Mouse (Mus musculus) forebrain, embryonic 15.5 days (tissue): ENCODE results near the gene Ercc6. TPM values are rescaled to one million over a fixed set of nuclear protein-coding genes. Genes with fewer than 3 reads are reported as not detected.

Source experiments
- ATAC-seq: fragments of 200-750 bp; cut with Nextera tagmentation; replicated peaks from 2 replicates; pipeline ENCODE4 v1.8.0; 2017; ENCODE audit warnings: mild to moderate bottlenecking, moderate TSS enrichment, moderate library complexity
- H3K27ac ChIP-seq: fragments of 300-500 bp; sonication (generic); replicated peaks from 2 replicates; pipeline ENCODE4 v1.5.1; 2015; ENCODE audit warnings: mild to moderate bottlenecking, inconsistent platforms
- H3K27me3 ChIP-seq: fragments of 300-500 bp; sonication (generic); 2 replicates; pipeline ENCODE4 v1.6.1; 2015; ENCODE audit warnings: inconsistent platforms
- H3K36me3 ChIP-seq: fragments of 300-500 bp; sonication (generic); 2 replicates; pipeline ENCODE4 v1.6.1; 2015; ENCODE audit warnings: mild to moderate bottlenecking, inconsistent platforms
- H3K4me1 ChIP-seq: fragments of 300-500 bp; sonication (generic); 2 replicates; pipeline ENCODE4 v1.6.1; 2015; ENCODE audit warnings: inconsistent platforms
- H3K4me2 ChIP-seq: fragments of 300-500 bp; sonication (generic); replicated peaks from 2 replicates; pipeline ENCODE4 v1.6.1; 2015; ENCODE audit warnings: mild to moderate bottlenecking, inconsistent platforms
- H3K4me3 ChIP-seq: fragments of 300-500 bp; sonication (generic); 2 replicates; pipeline ENCODE4 v1.5.1; 2015; ENCODE audit warnings: mild to moderate bottlenecking, inconsistent platforms
- H3K9ac ChIP-seq: fragments of 300-500 bp; sonication (generic); replicated peaks from 2 replicates; pipeline ENCODE4 v1.6.1; 2015; ENCODE audit warnings: mild to moderate bottlenecking, inconsistent platforms
- H3K9me3 ChIP-seq: fragments of 300-500 bp; sonication (generic); 2 replicates; pipeline ENCODE4 v1.6.1; 2016; ENCODE audit warnings: inconsistent platforms
- WGBS: fragments of 180-500 bp; shearing (Covaris S2); methylation state at CpG from one replicate; pipeline ENCODE4 v1.1.7; 2015; ENCODE audit warnings: mixed read lengths; 5-methylcytosine and 5-hydroxymethylcytosine counted together
- polyA plus RNA-seq: library from polyadenylated mRNA; unstranded; fragments of >200 nt; fragmentation: Nextera tagmentation; extraction: Ambion mirVana; gene quantifications from 2 replicates; pipeline ENCODE4 v1.2.1, GENCODE M21; 2015

The Ercc6 gene
- polyA plus RNA-seq, 1 experiment from 2014 or later = 28.5 TPM

DNA sequence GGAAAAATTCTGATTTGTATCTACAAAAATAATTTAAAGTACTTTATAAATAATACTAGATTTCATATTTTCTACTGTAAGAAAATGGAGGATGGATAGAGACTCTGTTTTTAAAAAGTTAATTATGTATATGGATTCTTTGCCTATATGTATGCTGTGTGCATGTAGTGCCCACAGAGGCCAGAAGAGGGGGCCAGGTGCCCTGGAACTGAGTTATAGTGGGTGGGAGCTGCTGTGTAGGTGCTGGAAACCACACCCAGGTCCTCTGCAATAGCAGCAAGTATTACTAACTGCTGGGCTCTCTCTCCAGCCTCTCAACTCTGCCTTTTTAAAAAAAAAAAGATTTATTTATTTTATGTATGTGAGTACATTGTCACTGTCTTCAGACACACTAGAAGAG, 29.8 kb downstream of the Ercc6 start:
- Histone ChIP-seq H3K27me3 (no peaks in the 10 kb centered on the region), H3K4me2 (no peak overlapping the region), H3K4me1 (no peaks in the 10 kb centered on the region), H3K36me3 (peaks cover 21% of the 10 kb centered on the region), H3K9me3 (no peaks in the 10 kb centered on the region), H3K27ac (no peak overlapping the region), H3K4me3 (no peak overlapping the region), H3K9ac (no peak overlapping the region)
- no peak for ATAC-seq

DNA sequence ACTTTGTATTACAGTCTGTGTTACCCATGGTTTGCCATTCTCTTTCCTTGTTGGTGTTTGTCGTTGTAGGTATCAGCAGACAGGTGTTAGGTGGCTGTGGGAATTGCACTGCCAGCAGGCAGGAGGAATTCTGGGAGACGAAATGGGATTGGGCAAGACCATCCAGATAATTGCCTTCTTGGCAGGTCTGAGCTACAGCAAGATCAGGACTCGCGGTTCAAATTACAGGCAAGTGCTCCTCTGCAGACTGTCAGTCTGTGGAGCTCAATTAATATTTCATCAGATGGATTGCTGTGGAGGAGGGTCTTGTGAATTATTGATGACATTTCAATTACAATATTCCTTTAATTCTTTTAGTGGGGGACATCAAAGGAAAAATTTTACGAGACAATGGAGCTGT, 33.4 kb downstream of the Ercc6 start:
- Histone ChIP-seq H3K27ac (no peak overlapping the region), H3K27me3 (no peaks in the 10 kb centered on the region), H3K9ac (no peak overlapping the region), H3K9me3 (no peaks in the 10 kb centered on the region), H3K4me3 (no peak overlapping the region), H3K36me3 (peaks cover 25% of the 10 kb centered on the region), H3K4me1 (no peaks in the 10 kb centered on the region), H3K4me2 (no peak overlapping the region)
- WGBS = 67% methylated on average over 5 of the region's 5 CpGs
- no peak for ATAC-seq

DNA sequence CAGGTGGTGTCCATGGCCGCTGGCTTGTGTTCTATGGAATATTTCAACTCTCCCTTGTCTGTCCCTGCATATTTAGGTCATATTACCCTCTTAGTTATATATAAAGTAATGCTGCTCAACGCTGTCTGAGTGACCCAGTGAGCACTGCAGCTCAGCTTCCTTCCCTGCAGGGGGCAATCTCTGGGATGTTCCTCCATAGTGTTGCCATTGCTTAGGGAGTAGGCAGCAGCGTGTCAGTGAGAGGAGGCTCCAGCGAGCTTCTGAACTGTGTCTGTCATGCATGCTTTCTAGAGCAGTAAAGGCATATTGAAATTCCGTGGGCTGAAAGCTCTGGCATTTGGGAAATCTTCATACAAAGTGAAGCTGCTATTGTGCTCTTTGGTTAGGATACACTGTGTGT, 38.5 kb downstream of the Ercc6 start:
- Histone ChIP-seq H3K27ac (no peak overlapping the region), H3K9me3 (no peaks in the 10 kb centered on the region), H3K9ac (no peak overlapping the region), H3K4me2 (no peak overlapping the region), H3K4me1 (no peaks in the 10 kb centered on the region), H3K4me3 (no peak overlapping the region), H3K36me3 (peaks cover 27% of the 10 kb centered on the region), H3K27me3 (no peaks in the 10 kb centered on the region)
- WGBS = 83% methylated on average over 5 of the region's 5 CpGs
- ATAC-seq = no peak

DNA sequence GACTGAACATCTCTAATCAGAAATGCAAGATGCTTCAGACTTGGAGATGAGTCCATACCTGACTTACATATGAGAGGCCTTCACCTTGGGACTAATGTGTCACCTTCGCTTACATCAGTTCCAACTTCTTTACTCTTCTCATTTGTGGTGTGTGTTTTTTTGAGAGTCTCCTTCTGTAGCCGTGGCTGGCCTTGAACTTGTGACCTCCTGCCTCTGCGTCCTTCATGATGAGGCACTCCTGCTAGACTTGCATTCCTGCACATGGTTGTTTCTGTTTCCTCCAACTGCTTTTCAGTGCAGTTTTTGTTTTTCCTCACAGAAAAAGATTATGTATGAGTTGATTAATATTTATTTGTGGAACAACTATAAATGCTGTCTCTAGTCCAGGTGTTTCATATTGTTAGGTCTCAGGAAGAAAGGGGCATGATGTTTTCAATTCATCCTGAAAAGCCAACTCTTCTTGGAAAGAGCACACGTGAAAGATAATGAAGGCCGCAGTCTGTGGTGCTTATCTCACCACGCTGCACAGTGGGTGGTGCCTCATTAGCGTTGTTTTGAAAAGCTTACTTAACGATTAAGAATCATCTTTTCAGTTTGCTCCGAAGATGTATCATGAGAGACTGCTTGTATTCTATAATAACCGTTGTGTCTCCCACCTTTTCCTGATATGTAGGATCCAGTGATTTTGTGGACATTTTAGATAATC, 40.0 kb downstream of the Ercc6 start:
- peaks cover 28% of the 10 kb centered on the region for H3K36me3 ChIP-seq
- WGBS = 48% methylated on average over 10 of the region's 10 CpGs
- no peak for ATAC-seq
- H3K4me3 ChIP-seq = no peak overlapping the region
- no peaks in the 10 kb centered on the region for H3K4me1 ChIP-seq
- no peaks in the 10 kb centered on the region for H3K9me3 ChIP-seq
- no peak overlapping the region for H3K4me2 ChIP-seq
- H3K27me3 ChIP-seq = no peaks in the 10 kb centered on the region
- no peak overlapping the region for H3K9ac ChIP-seq
- no peak overlapping the region for H3K27ac ChIP-seq

DNA sequence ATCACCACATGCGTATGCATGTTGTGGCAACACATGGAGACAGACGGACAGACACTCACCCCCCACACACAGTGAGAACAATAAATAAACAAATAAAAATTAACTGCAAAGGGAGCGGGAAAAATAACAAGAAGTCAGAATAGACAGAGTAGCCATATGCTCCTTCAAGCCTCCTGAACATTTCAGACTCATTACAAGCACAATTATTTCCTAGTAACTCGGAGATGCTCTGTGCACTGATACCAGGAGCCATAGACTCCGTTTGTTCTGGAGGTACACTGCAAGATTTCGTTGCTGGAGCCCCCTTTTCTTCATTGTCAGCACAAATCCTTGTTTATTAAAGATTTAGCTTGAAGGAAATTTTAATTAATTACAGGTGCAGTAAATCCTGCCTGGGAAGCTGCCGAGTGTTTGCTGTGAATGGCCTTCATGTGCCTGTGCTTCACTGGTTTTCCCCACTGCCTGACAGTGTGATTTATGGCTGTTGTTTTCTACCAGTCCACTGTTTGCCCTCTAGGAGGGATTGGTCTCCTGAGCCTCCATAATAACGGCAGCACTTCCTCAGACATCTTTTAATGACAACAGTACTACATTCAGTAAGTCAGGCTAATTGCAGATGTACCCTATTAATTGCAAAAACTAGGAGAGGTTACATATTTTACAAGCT, 41.7 kb downstream of the Ercc6 start:
- 79% methylated on average over 8 of the region's 8 CpGs for WGBS
- Histone ChIP-seq H3K9ac (no peak overlapping the region), H3K27me3 (no peaks in the 10 kb centered on the region), H3K36me3 (peaks cover 39% of the 10 kb centered on the region), H3K27ac (no peak overlapping the region), H3K9me3 (no peaks in the 10 kb centered on the region), H3K4me1 (no peaks in the 10 kb centered on the region), H3K4me2 (no peak overlapping the region), H3K4me3 (no peak overlapping the region)
- ATAC-seq = no peak

DNA sequence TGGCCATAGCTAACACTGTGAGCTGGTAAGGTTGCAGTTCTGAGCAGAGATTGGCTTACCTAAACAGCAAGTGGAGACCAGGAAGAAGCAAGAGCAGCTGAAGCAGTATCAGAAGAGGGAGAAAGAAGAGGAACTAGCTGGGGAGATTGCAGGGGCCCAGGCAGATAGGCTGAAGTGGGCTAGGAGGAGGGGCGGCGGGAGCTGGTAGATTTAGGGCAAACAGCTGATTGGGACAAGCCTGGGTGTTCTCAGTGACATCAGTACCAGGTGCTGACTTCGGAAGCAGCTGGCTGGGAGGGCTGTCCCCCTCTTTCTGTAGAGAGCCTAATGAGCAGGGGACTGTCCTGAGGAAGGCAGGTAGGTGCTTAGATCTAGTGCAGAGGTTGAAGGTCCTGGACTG, 48.1 kb downstream of the Ercc6 start:
- no peak overlapping the region for H3K9ac ChIP-seq
- H3K27ac ChIP-seq = no peak overlapping the region
- H3K27me3 ChIP-seq = no peaks in the 10 kb centered on the region
- no peak overlapping the region for H3K4me2 ChIP-seq
- no peaks in the 10 kb centered on the region for H3K9me3 ChIP-seq
- H3K4me1 ChIP-seq = no peaks in the 10 kb centered on the region
- H3K4me3 ChIP-seq = no peak overlapping the region
- peaks cover 70% of the 10 kb centered on the region for H3K36me3 ChIP-seq
- ATAC-seq = no peak
- 97% methylated on average over 3 of the region's 3 CpGs for WGBS

DNA sequence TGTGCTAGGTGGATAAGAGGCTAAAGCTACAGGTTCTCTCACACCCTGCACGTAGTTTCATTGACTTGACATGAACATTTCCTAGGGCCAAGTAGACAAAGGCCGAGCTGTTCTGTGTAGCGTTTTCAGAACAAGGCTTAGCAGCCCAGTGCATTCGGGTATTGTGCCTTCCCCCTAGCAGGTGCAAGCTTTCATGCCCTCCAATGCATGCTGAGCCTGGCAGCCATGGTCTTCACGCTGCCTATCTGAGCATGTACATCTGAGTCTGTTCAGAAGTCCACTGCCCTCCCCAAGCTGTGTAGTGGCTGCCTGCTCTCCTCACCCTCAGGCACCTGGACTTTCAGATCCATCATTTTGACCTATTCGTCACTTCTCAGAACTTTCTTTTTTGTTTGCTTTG, 50.3 kb downstream of the Ercc6 start:
- Histone ChIP-seq H3K27me3 (no peaks in the 10 kb centered on the region), H3K4me3 (no peak overlapping the region), H3K9me3 (no peaks in the 10 kb centered on the region), H3K36me3 (peaks cover 77% of the 10 kb centered on the region), H3K4me2 (no peak overlapping the region), H3K27ac (no peak overlapping the region), H3K9ac (no peak overlapping the region), H3K4me1 (no peaks in the 10 kb centered on the region)
- WGBS = 91% methylated on average over 6 of the region's 6 CpGs
- no peak for ATAC-seq

DNA sequence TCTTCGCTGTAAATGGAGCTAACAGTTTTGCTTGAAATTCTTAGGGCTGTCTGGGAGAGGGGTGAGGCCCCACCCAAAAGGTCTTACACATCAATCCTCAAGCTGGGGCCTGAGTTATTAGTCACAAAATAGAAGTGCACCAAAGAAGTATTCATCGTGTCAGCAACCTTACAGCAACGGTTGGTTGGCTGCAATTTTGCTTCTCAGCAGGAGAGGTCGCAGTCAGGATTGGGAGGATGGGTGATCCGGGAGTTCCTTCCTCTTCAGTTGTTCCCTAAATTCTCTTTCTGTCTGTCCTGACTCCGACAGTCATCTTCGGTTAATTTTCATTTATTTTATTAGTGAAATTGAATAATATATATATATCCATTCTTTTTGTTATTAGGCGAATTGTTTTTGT, 59.2 kb downstream of the Ercc6 start:
- Histone ChIP-seq H3K9ac (no peak overlapping the region), H3K4me2 (no peak overlapping the region), H3K36me3 (peaks cover 63% of the 10 kb centered on the region), H3K27me3 (no peaks in the 10 kb centered on the region), H3K4me1 (no peaks in the 10 kb centered on the region), H3K4me3 (no peak overlapping the region), H3K27ac (no peak overlapping the region), H3K9me3 (no peaks in the 10 kb centered on the region)
- ATAC-seq = no peak
- WGBS = 51% methylated on average over 8 of the region's 8 CpGs

DNA sequence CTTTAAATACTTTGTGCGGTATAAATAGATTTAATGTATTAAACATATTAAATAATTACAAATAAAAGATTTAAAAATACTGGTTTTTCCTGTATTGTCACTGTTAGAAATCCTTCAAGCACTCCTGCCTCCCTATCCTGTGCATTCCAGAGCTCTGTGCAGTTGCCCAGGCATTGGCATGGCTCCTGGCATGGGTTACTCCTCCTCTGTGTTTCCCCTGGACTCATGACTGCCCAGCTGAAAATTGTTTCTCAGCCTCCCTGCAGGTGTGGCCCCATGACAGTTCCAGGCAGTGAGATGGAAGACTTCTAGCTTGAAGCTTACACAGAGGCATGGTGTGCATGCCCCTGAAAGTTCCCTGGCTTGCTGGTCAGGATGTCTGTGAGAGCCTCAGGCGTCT, 65.1 kb downstream of the Ercc6 start:
- Histone ChIP-seq H3K9ac (no peak overlapping the region), H3K4me3 (no peak overlapping the region), H3K36me3 (peaks cover 42% of the 10 kb centered on the region), H3K4me1 (no peaks in the 10 kb centered on the region), H3K9me3 (no peaks in the 10 kb centered on the region), H3K27ac (no peak overlapping the region), H3K4me2 (no peak overlapping the region), H3K27me3 (no peaks in the 10 kb centered on the region)
- ATAC-seq = no peak
- 97% methylated on average over 2 of the region's 2 CpGs for WGBS

DNA sequence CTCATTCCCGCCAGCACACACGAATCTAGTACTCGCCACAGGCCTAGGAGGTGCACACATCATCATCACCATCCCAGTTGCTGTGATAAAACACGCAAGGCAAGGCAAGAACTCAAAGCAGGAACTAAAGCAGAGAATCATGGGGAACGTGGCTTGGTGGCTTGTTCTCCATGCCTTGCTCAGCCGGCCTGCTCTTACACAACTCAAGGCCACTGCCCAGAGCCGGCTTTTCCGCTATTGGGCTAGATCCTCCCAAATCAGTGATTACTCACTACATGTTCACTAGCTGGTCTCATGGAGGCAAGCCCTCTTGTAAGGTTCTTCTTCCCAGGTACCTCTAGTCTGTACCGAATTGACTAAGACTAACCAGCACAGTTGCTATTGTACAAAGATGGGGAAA, 70.4 kb downstream of the Ercc6 start:
- H3K36me3 ChIP-seq = peaks cover 3% of the 10 kb centered on the region; the same call in 1 of the 2 replicates
- no peaks in the 10 kb centered on the region for H3K9me3 ChIP-seq
- ATAC-seq = no peak
- no peak overlapping the region for H3K9ac ChIP-seq
- H3K27me3 ChIP-seq = no peaks in the 10 kb centered on the region
- H3K4me1 ChIP-seq = no peaks in the 10 kb centered on the region
- 92% methylated on average over 9 of the region's 9 CpGs for WGBS
- H3K27ac ChIP-seq = no peak overlapping the region
- no peak overlapping the region for H3K4me2 ChIP-seq
- no peak overlapping the region for H3K4me3 ChIP-seq

DNA sequence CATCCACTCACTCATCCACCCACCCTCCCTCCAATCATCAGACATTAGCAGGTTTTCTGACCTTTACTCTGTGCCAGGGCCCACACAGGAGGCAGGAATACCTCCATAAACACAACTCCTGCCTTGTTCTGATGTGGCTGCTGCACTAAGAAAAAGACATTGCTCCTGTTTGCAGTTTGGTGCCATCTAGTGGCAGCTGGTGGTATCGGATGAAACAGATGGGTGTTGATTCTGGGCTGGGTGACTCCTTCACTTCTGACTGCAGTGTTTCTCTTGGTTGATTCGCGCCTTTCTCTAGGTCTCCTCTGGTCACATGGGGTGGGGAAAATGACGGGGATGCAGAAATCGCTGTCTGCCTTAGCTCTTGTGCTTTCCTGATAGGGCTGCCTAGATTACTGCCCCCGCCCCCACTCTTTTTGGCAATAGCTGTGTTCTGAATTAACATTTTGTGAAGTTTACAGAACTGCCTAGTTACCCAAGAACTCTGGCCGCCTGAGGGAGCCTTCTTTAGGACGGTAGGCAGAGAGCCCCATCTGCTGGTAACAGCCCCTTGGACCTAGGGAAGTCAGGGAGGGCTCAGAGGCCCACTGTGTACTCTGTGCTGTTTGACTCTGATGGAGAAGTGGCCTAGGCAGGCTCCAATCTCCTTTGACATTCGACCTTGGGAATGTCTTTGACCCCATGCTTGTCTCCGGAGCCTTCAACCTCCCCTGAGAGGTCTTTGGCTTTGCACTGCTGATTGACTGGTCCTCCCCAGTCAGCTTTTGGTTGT, 73.9 kb downstream of the Ercc6 start:
- H3K27ac ChIP-seq = no peak overlapping the region
- H3K36me3 ChIP-seq = no peaks in the 10 kb centered on the region
- WGBS = 15% methylated on average over 10 of the region's 10 CpGs
- no peak overlapping the region for H3K4me2 ChIP-seq
- peaks cover 5% of the 10 kb centered on the region for H3K27me3 ChIP-seq
- ATAC-seq = peak; percentile 53
- H3K4me1 ChIP-seq = no peaks in the 10 kb centered on the region
- H3K4me3 ChIP-seq = no peak overlapping the region
- H3K9me3 ChIP-seq = no peaks in the 10 kb centered on the region
- H3K9ac ChIP-seq = no peak overlapping the region

DNA sequence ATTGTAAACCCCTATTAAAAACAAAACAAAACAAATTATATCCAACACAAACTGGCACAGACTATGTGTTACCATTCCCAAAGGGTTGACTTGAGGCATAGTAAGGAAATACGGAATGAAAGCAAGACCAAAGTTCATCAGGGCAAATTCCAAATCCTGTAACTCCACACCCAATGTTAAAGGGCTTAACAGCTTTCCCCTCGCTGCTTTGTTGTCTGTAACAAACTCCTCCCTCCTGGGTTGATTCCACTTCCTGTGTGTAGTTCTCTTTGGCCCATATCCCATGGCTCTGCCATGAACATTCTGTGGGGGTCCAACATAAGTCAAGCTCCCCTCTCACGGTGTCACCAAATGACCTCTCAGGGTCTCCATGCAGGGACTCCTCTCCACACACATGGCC, 77.1 kb downstream of the Ercc6 start:
- Histone ChIP-seq H3K27ac (no peak overlapping the region), H3K4me3 (no peak overlapping the region), H3K4me2 (no peak overlapping the region), H3K27me3 (peaks cover 32% of the 10 kb centered on the region), H3K4me1 (no peaks in the 10 kb centered on the region), H3K9ac (no peak overlapping the region), H3K36me3 (no peaks in the 10 kb centered on the region), H3K9me3 (no peaks in the 10 kb centered on the region)
- 78% methylated on average over 3 of the region's 3 CpGs for WGBS
- ATAC-seq = no peak
